Mouse (Mus musculus) liver, adult 10 weeks (tissue): Measurements from ENCODE around the gene E2f2. TPM values are rescaled to one million over a fixed set of nuclear protein-coding genes. Genes with fewer than 3 reads are reported as not detected.

ENCODE experiments used
- polyA plus RNA-seq: library from polyadenylated mRNA; stranded (reverse); fragments of 350-450 nt; fragmentation: Illumina TruSeq; extraction: RNeasy Lipid Tissue Mini Kit (QIAGEN cat#74804); gene quantifications from one replicate; pipeline ENCODE4 v1.2.3, GENCODE M21; 2014; ENCODE audit warnings: low read depth, low replicate concordance

The E2f2 gene
- polyA plus RNA-seq, result 0.11 TPM

GRCm38 (mm10) chr4:136172011-136172541 lies at the start of gene E2f2:
TSS of gene E2f2 (plus strand) at chr4:136172394.

GRCm38 (mm10) chr4:136143193-136143976 lies 28.8 kb upstream of the E2f2 start, which contains the start of gene Id3:
TSS of gene Id3 (plus strand) at chr4:136143497.

GRCm38 (mm10) chr4:136206033-136206893 lies 34.1 kb downstream of the E2f2 start, which contains the start of gene Asap3:
TSS of gene Asap3 (plus strand) at chr4:136206365.

Other genes starting within 250 kb of the E2f2 start
- gene Hmgcl, start 225.9 kb upstream of the E2f2 start, polyA plus RNA-seq, result 56.8 TPM
- 0.66 TPM for gene Gale, start 208.7 kb upstream of the E2f2 start, polyA plus RNA-seq
- gene Lypla2, start 199.8 kb upstream of the E2f2 start, polyA plus RNA-seq, result 1.5 TPM
- gene Pithd1, start 185.1 kb upstream of the E2f2 start, polyA plus RNA-seq, result 30.9 TPM
- gene Eloa, start 150.6 kb upstream of the E2f2 start, polyA plus RNA-seq, result 14.2 TPM
- gene Rpl11, start 119.0 kb upstream of the E2f2 start, polyA plus RNA-seq, result 195 TPM
- 15.2 TPM for gene Id3, start 28.9 kb upstream of the E2f2 start, polyA plus RNA-seq
- gene Asap3, start 34.0 kb downstream of the E2f2 start, polyA plus RNA-seq, result 1.1 TPM
- gene Tcea3, start 75.3 kb downstream of the E2f2 start, polyA plus RNA-seq, result 32.7 TPM
- 2.1 TPM for gene Zfp46, start 112.3 kb downstream of the E2f2 start, polyA plus RNA-seq
- gene Hnrnpr, start 138.5 kb downstream of the E2f2 start, polyA plus RNA-seq, result 44.7 TPM